Mouse (Mus musculus): ENCODE data around the gene Chka.

Gene Chka

DNA sequence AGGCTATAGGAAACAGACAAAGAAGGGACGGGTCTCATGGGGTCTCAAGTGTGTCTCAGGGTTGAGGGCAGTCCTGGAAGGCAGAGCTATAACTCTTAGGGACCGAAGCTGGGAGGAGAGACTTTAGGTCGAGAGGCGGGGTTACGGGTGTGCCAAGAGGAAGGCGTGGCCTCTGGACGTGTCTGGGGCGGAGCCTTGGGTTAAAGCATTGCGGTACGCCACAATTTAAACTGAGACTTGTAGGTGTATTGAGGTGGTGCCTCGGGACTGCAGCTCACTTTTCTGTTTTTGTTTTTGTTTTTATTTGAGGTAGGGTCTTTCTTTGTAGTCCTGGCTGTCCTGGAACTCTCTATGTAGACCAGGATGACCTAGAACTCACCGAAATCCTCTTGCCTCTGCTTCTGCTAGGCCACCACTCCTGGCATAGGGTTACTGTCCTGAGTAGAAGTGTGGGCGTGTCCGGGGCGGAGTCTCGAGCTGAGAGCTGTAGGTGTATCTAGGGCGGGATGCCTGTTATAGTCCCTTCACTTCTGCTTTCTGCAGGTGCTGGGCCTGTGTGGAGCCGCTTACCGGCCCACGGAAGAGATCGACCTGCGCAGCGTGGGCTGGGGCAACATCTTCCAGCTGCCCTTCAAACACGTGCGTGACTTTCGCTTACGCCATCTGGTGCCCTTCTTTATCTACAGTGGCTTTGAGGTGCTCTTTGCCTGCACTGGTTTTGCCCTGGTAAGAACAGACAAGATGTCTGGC is 91.6 kb downstream of the Chka start:
- DNase-seq (ENCODE audit: extremely low spot score, low spot score) = no peak
